Mouse (Mus musculus) gastrocnemius, postnatal 25 days (tissue): ENCODE results near the gene Tbc1d13. TPM values are rescaled to one million over a fixed set of nuclear protein-coding genes. Genes with fewer than 3 reads are reported as not detected.
"Not testable (repeated sequence)": the region's sequence is repeated elsewhere in the genome, so short reads cannot be mapped to it uniquely, and the experiment has no call there.

Experiments used
- DNase-seq: peaks from one replicate; pipeline ENCODE4 v3.0.0; 2022
- total RNA-seq, 2 experiments: library from RNA; stranded (reverse); gene quantifications; 1 replicate in 1 of 2; 2 replicates in 1 of 2; pipeline ENCODE4 v1.2.3; 2021

Gene Tbc1d13
- total RNA-seq, 2 experiments from 2014 or later = 12.2 to 13.5 TPM

DNA sequence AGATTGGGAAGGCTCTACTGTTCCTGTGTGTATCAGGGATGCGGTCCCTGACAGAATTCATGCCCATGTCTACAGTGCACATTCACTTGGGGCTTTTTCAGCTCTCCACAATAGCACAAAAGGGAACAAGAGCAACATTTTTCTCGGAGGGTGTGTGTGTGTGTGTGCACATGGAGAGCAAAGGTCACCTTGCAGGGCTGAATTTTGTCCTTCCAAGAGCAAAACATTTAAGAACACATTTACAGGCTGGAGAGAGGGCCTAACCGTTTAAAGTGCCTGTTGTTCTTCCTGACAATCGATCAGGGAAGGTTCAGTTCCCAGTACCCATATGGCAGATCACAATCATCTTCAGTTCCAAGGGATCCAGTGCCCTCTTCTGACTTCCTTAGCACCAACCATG lies 3.4 kb upstream of the Tbc1d13 start:
- DNase-seq = no peak

DNA sequence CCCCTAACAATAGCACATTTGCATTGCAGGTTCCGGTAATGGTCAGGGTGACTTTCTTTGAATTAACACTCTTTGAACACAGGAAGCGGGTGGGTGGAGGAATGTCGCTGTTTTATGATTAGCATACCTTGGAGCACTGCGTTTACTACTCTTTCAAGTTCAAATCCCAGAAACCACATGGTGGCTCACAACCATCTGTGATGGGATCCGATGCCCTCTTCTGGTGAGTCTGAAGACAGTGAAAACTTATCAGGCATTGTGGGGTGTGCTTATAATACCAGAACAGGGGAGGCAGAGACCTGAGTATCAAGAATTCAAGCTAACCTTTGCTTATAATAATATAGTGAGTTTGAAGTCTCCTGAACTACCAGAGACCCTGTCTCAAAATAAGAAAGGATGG lies 2.3 kb upstream of the Tbc1d13 start:
- not testable (repeated sequence) for DNase-seq

DNA sequence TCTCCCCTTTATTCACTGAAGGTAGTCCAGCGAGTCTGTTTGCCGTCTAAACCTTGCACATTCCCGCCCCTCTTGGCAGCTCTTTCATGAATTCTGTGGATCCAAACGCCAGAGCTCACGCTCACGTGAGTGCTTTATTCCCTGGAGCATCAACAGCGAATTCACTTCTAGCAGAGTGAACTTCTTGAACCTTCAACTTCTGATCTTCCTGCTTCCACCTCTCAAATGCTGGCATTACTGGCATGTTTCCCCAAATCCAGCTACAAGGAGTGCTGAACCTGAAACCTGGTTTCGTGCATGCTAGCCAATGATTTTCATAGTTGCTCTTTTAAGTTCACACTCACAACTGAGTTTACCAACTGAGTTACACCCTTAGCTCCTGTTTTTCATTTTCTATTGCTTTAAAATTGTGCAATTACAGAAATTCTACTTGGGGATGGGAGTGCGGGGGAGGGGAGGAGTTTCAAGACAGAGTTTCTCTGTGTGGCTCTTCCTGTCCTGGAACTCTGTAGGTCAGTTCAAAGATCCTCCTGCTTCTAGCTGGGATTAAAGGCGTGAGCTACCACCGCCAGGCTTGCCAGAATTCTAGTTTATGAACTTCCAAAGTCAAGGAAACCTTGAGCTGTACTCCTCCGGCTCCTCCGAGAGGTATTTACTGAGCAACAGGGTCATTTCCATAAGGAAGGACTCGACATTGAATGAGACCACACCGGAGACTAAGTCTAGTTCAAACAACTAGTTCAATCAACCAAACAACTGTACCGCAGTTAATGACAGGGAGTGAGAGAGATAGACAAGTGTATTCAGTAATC lies 539 bp upstream of the Tbc1d13 start:
- no peak for DNase-seq

DNA sequence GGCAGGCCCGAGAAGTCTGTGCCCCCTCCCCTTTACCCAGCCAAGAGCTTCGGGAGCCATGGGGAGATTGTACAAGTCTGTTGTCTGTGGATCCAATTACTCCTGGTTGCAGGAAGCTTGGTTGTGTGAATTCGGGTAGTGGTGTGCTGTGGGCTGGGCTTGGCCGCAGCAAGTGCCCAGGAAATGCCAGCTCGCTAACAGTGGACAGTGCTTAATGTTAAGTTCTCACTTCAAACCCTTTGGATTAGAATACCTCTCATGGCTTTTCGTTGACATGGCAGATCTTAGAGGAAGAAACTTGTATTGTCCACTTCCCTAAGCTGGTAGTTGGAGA lies 799 bp downstream of the Tbc1d13 start:
- DNase-seq = no peak

DNA sequence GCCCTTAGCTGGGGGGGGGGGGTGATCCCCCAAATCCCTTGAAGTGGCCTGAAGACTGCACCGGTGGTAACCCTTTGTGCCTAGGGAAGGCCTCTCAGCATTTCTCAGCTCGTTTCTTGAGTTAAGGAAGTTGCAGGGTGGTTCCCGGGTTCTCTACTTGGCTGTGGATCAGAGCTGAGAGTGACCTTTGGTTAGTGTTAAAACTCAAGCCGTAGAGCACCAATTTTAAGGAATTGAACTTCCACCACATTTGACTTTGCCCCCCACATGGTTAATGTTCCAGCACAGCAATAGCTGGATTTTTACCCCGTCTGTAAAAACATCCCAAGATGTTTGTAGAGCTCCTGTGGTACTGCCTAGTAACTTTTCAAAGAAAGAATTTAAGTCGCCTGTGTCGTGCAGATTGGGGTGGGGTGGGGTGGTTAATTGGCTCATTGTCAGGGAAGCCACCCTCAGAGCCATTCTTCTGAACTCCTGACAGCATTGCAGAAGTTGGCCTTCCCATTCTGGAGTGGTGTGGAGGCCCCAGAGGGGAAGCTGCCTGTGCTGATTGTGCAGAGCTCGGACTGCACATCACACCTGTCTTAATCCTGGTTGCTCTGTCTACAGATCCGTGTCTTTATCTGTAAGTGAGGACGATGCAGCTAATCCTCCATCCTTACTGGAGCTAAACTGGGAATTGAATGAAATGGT lies 1.5 kb downstream of the Tbc1d13 start:
- DNase-seq = no peak

GRCm38 (mm10) chr2:30136458-30136857 lies 2.9 kb downstream of the Tbc1d13 start:
- DNase-seq = no peak

DNA sequence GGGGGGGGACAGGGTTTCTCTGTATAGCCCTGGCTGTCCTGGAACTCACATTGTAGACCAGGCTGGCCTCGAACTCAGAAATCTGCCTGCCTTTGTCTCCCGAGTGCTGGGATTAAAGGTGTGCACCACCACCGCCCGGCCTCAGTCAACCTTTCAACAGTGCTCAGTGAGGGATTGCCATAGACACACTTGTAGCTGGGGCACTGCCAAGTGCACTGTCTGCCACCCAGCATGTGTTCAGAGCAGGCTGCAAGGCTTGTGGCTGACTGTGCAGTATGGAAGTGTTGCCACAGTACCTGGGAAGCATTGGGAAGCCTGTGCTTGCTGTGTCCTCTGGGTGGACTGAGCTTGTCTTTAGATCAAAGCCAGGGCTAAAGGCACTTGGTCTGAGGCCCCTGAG lies 6.5 kb downstream of the Tbc1d13 start:
- DNase-seq = not testable (repeated sequence)

DNA sequence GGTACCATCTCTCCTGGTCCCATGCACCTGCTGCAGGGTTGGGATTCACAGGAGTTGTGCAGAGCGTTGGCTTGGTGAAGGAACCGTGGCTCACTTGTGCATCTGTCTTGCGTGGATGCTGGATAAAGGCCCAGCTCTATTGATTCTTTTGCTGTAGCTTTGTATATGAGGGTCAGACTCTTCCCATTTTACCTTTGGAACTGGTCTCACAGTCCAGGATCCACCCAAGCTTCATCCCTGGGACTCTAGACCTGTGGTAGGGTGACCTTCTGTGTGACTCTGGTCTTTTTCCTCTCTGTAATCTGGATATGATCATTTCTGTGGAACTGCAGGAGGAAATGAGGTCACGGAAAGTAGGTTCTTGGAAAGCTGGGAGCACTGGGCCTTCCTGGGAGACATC lies 10.9 kb downstream of the Tbc1d13 start:
- DNase-seq = no peak

DNA sequence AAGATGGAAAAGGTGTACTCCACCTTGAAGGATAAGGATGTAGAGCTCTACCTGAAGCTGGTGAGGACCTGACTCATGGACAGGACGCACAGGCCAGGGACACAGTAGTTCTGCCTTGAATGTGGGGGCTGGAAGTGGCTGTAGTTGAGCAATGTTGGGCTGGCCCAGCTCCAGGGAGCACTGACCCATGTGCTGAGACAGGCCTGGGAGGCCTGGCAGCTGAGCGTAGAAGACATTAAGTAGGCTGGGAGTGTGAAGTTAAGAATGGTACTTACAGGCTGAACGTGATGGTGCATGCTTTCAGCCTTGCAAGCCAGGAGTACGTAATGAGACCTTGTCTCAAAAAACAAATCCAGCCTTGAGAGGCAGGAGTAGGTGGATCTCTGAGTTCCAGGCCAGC lies 13.9 kb downstream of the Tbc1d13 start:
- no peak for DNase-seq

DNA sequence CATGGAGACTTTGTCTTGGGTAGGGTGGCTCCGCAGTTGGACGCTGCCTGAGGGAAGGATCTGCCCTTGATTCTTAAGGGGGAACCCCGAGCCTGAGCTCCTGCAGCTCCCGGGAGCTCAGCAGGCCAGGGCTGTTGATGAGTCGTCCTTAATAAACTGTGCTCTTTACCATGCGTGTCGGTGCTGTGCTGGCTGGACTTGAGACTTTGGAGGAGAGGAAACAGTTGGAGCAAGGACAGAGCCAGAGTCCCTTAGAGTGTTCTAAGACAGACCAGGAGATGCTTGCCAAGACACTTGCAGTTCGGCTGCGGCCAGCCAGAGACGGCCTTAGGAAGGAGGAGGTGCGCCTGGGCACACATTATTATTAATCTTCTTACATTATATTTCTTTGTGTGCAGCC lies 18.3 kb downstream of the Tbc1d13 start:
- DNase-seq = no peak

DNA sequence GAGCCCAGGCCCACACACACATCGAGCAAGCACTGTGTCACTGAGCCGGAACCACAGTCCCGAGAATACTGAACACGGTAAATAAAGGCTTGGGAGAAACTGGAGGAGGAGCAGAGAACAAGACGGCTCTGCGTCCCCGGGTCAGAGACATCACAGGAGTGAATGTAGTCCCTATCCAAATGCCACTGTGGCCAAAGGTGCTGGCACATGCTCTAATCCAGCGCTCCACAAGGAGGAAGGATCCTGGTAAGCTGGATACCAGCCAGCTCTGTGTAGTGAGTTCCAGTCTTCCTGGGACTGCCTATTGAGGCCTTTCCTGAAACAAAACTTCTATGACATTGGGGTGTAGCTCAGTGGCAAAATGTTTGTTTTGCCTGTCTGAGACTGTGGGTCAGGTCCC lies 19.1 kb downstream of the Tbc1d13 start:
- no peak for DNase-seq

GRCm38 (mm10) chr2:30159871-30160270 lies 26.3 kb downstream of the Tbc1d13 start:
- DNase-seq = not testable (repeated sequence)

DNA sequence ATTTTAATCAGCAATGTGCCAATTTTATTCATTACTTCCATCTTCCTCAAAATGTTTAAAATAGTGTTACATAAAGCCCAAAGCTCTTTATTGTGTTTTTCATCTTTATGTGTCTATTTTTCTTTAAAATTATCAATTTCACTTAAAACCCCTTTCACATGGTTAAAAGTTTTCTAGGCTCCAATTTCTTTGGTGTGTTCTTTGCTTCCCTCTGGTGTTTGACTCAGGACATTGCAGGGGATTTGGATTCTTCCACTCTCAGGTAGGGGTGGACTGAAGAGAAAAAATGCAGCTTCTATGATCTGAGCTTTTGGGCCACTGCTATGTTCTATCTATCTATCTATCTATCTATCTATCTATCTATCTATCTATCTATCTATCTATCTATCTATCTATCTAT lies 28.3 kb downstream of the Tbc1d13 start:
- DNase-seq = no peak

DNA sequence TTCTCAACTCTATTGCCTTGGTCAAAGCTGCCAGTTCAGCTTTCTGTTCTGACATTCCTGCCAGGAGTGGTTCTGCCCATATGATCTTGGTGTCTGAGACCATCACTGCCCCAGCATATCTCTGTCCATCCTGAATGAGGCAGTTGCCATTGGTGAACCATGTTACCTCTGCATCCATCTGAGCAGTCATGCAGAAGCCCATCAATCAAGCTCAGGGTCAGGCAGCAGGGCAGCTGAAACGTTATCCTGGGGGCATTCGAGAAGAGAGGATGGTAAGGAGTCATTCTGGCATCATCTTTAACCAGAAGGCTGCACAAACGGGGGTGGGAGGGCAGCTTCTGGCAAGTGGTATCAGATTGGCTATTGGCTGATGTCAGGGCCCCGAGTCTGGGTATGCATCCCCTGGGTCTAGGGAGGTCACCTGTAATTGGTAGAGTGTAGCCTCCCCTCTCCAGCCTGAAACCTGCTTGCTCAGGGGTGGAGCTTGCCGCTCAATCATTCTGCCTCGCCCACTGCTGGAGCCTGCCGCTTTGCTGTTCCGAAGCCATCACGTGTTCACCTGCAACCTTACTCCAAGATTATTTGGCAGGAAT lies 30.9 kb downstream of the Tbc1d13 start:
- no peak for DNase-seq

DNA sequence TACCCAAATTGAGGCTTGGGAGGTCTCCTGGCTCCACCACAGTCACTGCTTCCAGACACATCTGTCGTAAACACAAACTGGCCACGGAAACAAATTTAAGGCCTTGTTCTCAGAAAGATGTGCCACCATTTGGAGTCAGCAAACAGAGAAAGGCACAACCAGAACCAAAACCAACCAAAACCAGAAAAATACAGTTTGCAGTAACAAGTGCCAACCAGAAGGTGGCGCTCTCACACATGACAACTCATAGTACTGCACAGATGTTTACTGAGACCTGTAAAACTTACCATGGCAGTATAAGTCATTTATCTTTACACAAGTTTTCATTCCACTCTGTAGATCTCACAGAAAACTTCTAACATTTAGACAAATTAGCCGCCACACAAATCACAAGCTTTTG lies 33.1 kb downstream of the Tbc1d13 start:
- no peak for DNase-seq

GRCm38 (mm10) chr2:30171371-30171996 lies 37.9 kb downstream of the Tbc1d13 start, which contains the start of gene Endog:
Gene Endog, plus strand, starts transcription at chr2:30171493.
- DNase-seq = peak; percentile 90

DNA sequence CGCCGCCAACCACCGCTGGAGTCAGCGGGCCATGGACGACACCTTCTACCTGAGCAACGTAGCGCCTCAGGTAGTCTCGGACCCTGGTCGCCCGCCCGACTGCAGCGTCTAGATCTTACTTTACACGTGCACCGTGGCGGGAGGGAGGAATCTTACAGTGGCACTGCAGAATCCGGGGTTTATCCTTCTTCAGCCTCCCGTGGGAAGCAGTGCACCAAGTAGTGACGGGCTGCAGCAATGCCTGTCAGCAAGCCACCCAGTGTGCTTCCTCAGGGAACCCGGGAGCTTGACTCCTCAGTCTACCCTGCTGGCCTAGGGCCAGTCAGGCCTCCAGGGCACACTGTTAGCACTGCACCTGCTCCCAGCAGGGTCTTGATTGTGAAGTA lies 38.4 kb downstream of the Tbc1d13 start:
- no peak for DNase-seq

DNA sequence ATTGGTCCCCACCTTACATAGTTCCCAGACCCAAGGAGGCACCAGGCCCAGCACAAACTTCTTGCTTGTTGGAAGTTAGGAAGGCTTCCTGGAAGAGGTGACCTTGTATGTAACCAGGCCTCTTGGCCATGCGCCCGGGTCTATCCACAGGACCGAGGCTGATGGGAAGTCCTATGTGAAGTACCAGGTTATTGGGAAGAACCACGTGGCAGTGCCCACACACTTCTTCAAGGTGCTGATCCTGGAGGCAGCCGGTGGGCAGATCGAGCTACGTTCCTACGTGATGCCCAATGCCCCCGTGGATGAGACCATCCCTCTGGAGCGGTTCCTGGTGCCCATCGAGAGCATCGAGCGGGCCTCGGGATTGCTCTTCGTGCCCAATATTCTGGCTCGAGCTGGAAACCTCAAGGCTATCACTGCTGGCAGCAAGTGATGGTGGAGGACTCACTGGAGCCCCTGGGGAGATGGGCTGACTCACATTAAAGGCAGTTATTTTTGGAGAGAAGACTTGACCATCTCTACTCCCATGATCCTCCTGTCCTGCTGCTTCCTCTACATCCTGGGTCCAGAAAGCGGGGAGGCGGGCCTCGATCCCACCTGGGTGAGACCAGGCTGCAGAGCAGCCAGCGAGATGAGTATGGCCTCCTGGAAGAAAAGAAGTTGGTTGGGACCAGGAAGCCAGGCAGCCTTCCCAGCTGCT lies 40.1 kb downstream of the Tbc1d13 start:
- no peak for DNase-seq

DNA sequence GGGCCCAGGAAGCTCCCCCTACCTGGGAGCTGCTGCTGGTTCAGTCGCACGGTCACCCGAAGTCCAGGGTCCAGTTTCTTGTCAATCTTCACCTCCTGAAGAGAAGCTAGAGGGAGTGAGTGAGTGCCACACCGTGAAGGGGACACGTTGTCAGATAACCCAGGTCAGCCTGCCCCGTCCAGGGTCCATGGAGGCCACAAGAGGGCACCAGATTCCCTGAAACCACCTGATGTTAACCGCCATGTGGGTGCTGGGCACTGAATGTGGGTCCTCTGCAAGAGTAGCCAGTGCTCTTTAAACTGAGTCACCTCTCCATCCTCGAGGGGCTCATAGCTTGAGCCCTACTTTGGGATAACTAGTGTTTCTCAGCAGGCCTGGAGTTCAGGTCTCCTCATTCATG lies 42.4 kb downstream of the Tbc1d13 start:
- no peak for DNase-seq

- no peak for DNase-seq
Measured at GRCm38 (mm10) chr2:30176561-30176960, 43.0 kb downstream of the Tbc1d13 start.

- DNase-seq = peak; percentile 92
Measured at GRCm38 (mm10) chr2:30177700-30178675, 44.4 kb downstream of the Tbc1d13 start, which contains the start of gene Spout1. Gene Spout1, minus strand, starts transcription at chr2:30178459.
